Mouse (Mus musculus) forebrain, embryonic 13.5 days (tissue): ENCODE results near the gene Scarb2. TPM values are rescaled to one million over a fixed set of nuclear protein-coding genes. Genes with fewer than 3 reads are reported as not detected.

ENCODE experiments used
- ATAC-seq: fragments of 200-750 bp; cut with Nextera tagmentation; 2 replicates; pipeline ENCODE4 v1.8.0; 2017
- H3K27ac ChIP-seq: fragments of 300-500 bp; sonication (generic); 2 replicates; pipeline ENCODE4 v1.5.1; 2015; ENCODE audit warnings: inconsistent platforms, mild to moderate bottlenecking, moderate library complexity
- H3K27me3 ChIP-seq: fragments of 300-500 bp; sonication (generic); 2 replicates; pipeline ENCODE4 v1.6.1; 2015; ENCODE audit warnings: mild to moderate bottlenecking, inconsistent platforms
- H3K36me3 ChIP-seq: fragments of 300-500 bp; sonication (generic); 2 replicates; pipeline ENCODE4 v1.6.1; 2015; ENCODE audit warnings: mild to moderate bottlenecking, inconsistent platforms; ENCODE audit not compliant: poor library complexity, severe bottlenecking
- H3K4me1 ChIP-seq: fragments of 300-500 bp; sonication (generic); 2 replicates; pipeline ENCODE4 v1.6.1; 2015; ENCODE audit warnings: inconsistent platforms
- H3K4me2 ChIP-seq: fragments of 300-500 bp; sonication (generic); 2 replicates; pipeline ENCODE4 v1.6.1; 2015; ENCODE audit warnings: inconsistent platforms, mild to moderate bottlenecking, moderate library complexity
- H3K4me3 ChIP-seq: fragments of 300-500 bp; sonication (generic); 2 replicates; pipeline ENCODE4 v1.5.1; 2015; ENCODE audit warnings: mild to moderate bottlenecking, inconsistent platforms
- H3K9ac ChIP-seq: fragments of 300-500 bp; sonication (generic); 2 replicates; pipeline ENCODE4 v1.6.1; 2015; ENCODE audit warnings: mild to moderate bottlenecking, inconsistent platforms
- H3K9me3 ChIP-seq: fragments of 300-500 bp; sonication (generic); replicated peaks from 2 replicates; pipeline ENCODE4 v1.6.1; 2016; ENCODE audit warnings: inconsistent platforms
- whole genome bisulfite sequencing: fragments of 180-500 bp; shearing (Covaris S2); methylation state at CpG from one replicate; pipeline ENCODE4 v1.1.7; 2015; 5-methylcytosine and 5-hydroxymethylcytosine counted together
- polyA plus RNA-seq: library from polyadenylated mRNA; unstranded; fragments of >200 nt; fragmentation: Nextera tagmentation; extraction: Ambion mirVana; gene quantifications from 2 replicates; pipeline ENCODE4 v1.2.1, GENCODE M21; 2015

Scarb2 gene
- polyA plus RNA-seq, 1 experiment from 2014 or later: 19.5 TPM

GRCm38 (mm10) chr5:92506301-92506729, 318 bp downstream of the Scarb2 start:
- peak overlapping the region; percentile 97; the same call in 1 of the 2 replicates for H3K9ac ChIP-seq
- 0 out of 2 replicates have a peak, but pooled peaks cover under 1% of the 10 kb centered on the region for H3K36me3 ChIP-seq
- 31% methylated on average over 4 of the region's 4 CpGs for WGBS
- H3K4me3 ChIP-seq: peak overlapping the region; percentile 87
- peak overlapping the region; percentile 100 for H3K27ac ChIP-seq
- no peaks in the 10 kb centered on the region for H3K27me3 ChIP-seq
- H3K4me1 ChIP-seq: peaks cover 27% of the 10 kb centered on the region
- no peaks in the 10 kb centered on the region for H3K9me3 ChIP-seq
- H3K4me2 ChIP-seq: peak overlapping the region; percentile 68
- ATAC-seq: no peak

GRCm38 (mm10) chr5:92505402-92505865, 1.2 kb downstream of the Scarb2 start:
- Histone ChIP-seq H3K27ac (peak overlapping the region; percentile 100), H3K27me3 (no peaks in the 10 kb centered on the region), H3K4me1 (peaks cover 27% of the 10 kb centered on the region), H3K9ac (peak overlapping the region; percentile 97), H3K4me2 (peak overlapping the region; percentile 68), H3K4me3 (peak overlapping the region; percentile 87), H3K36me3 (0 out of 2 replicates have a peak, but pooled peaks cover 3% of the 10 kb centered on the region), H3K9me3 (no peaks in the 10 kb centered on the region)
- ATAC-seq: peak; percentile 97
- under 1% methylated on average over 47 of the region's 48 CpGs for WGBS

- peaks cover 32% of the 10 kb centered on the region for H3K4me1 ChIP-seq
- peak overlapping the region; percentile 68 for H3K4me2 ChIP-seq
- H3K27me3 ChIP-seq: no peaks in the 10 kb centered on the region
- peak overlapping the region; percentile 97 for H3K9ac ChIP-seq
- ATAC-seq: peak; percentile 87
- peak overlapping the region; percentile 100 for H3K27ac ChIP-seq
- H3K4me3 ChIP-seq: peak overlapping the region; percentile 87
- H3K9me3 ChIP-seq: no peaks in the 10 kb centered on the region
- H3K36me3 ChIP-seq: 0 out of 2 replicates have a peak, but pooled peaks cover 3% of the 10 kb centered on the region
- WGBS: under 1% methylated on average over 35 of the region's 35 CpGs
Observed at GRCm38 (mm10) chr5:92504676-92505400, 1.8 kb downstream of the Scarb2 start.

- Histone ChIP-seq H3K27me3 (no peaks in the 10 kb centered on the region), H3K27ac (peak overlapping the region; percentile 100), H3K4me2 (peak overlapping the region; percentile 68), H3K9ac (peak overlapping the region; percentile 97), H3K36me3 (0 out of 2 replicates have a peak, but pooled peaks cover 3% of the 10 kb centered on the region), H3K4me1 (peaks cover 39% of the 10 kb centered on the region), H3K4me3 (peak overlapping the region; percentile 87), H3K9me3 (no peaks in the 10 kb centered on the region)
- ATAC-seq: no peak
- 9% methylated on average over 7 of the region's 7 CpGs for WGBS
Observed at GRCm38 (mm10) chr5:92503856-92504618, 2.6 kb downstream of the Scarb2 start.

- Histone ChIP-seq H3K9me3 (no peaks in the 10 kb centered on the region), H3K27ac (peak overlapping the region; percentile 100), H3K4me3 (peak overlapping the region; percentile 87), H3K9ac (peak overlapping the region; percentile 97), H3K27me3 (no peaks in the 10 kb centered on the region), H3K4me2 (peak overlapping the region; percentile 68), H3K36me3 (0 out of 2 replicates have a peak, but pooled peaks cover 3% of the 10 kb centered on the region), H3K4me1 (peaks cover 45% of the 10 kb centered on the region)
- ATAC-seq: no peak
- 62% methylated on average over 9 of the region's 9 CpGs for WGBS
Observed at GRCm38 (mm10) chr5:92503356-92503847, 3.2 kb downstream of the Scarb2 start.

- H3K36me3 ChIP-seq: 0 out of 2 replicates have a peak, but pooled peaks cover 3% of the 10 kb centered on the region
- peaks cover 54% of the 10 kb centered on the region for H3K4me1 ChIP-seq
- no peaks in the 10 kb centered on the region for H3K27me3 ChIP-seq
- H3K27ac ChIP-seq: peak overlapping the region; percentile 65; the same call in 1 of the 2 replicates
- 62% methylated on average over 3 of the region's 3 CpGs for WGBS
- no peak overlapping the region for H3K9ac ChIP-seq
- H3K9me3 ChIP-seq: no peaks in the 10 kb centered on the region
- H3K4me2 ChIP-seq: no peak overlapping the region
- no peak overlapping the region for H3K4me3 ChIP-seq
- ATAC-seq: no peak
Observed at GRCm38 (mm10) chr5:92499378-92499777, 7.3 kb downstream of the Scarb2 start.

- H3K9me3 ChIP-seq: no peaks in the 10 kb centered on the region
- H3K4me2 ChIP-seq: no peak overlapping the region
- ATAC-seq: peak; percentile 65
- H3K27ac ChIP-seq: peak overlapping the region; percentile 65
- H3K4me1 ChIP-seq: peaks cover 47% of the 10 kb centered on the region
- H3K9ac ChIP-seq: no peak overlapping the region
- WGBS: 52% methylated on average over 5 of the region's 5 CpGs
- no peaks in the 10 kb centered on the region for H3K27me3 ChIP-seq
- H3K36me3 ChIP-seq: 0 out of 2 replicates have a peak, but pooled peaks cover 3% of the 10 kb centered on the region
- H3K4me3 ChIP-seq: no peak overlapping the region
Observed at GRCm38 (mm10) chr5:92498661-92499060, 8.0 kb downstream of the Scarb2 start.

GRCm38 (mm10) chr5:92498225-92498624, 8.4 kb downstream of the Scarb2 start:
- H3K4me3 ChIP-seq: no peak overlapping the region
- peak overlapping the region; percentile 65; the same call in 1 of the 2 replicates for H3K27ac ChIP-seq
- H3K4me2 ChIP-seq: no peak overlapping the region
- ATAC-seq: peak; percentile 33; the same call in 1 of the 2 replicates
- peaks cover 43% of the 10 kb centered on the region for H3K4me1 ChIP-seq
- no peak overlapping the region for H3K9ac ChIP-seq
- 0 out of 2 replicates have a peak, but pooled peaks cover 3% of the 10 kb centered on the region for H3K36me3 ChIP-seq
- H3K9me3 ChIP-seq: no peaks in the 10 kb centered on the region
- no peaks in the 10 kb centered on the region for H3K27me3 ChIP-seq
- 96% methylated on average over 3 of the region's 3 CpGs for WGBS

- Histone ChIP-seq H3K27me3 (no peaks in the 10 kb centered on the region), H3K27ac (no peak overlapping the region), H3K9ac (peak overlapping the region; percentile 21; the same call in 1 of the 2 replicates), H3K4me1 (peaks cover 36% of the 10 kb centered on the region), H3K4me3 (no peak overlapping the region), H3K4me2 (no peak overlapping the region), H3K9me3 (no peaks in the 10 kb centered on the region), H3K36me3 (no peaks in the 10 kb centered on the region)
- 93% methylated on average over 7 of the region's 7 CpGs for WGBS
- no peak for ATAC-seq
Observed at GRCm38 (mm10) chr5:92495771-92496409, 10.7 kb downstream of the Scarb2 start.

- ATAC-seq: no peak
- WGBS: 63% methylated on average over 4 of the region's 4 CpGs
Observed at GRCm38 (mm10) chr5:92495291-92495690, 11.3 kb downstream of the Scarb2 start.

GRCm38 (mm10) chr5:92493423-92493822, 13.2 kb downstream of the Scarb2 start:
- Histone ChIP-seq H3K4me2 (no peak overlapping the region), H3K27ac (no peak overlapping the region), H3K27me3 (no peaks in the 10 kb centered on the region), H3K9me3 (no peaks in the 10 kb centered on the region), H3K4me1 (peaks cover 23% of the 10 kb centered on the region), H3K36me3 (no peaks in the 10 kb centered on the region), H3K9ac (no peak overlapping the region), H3K4me3 (no peak overlapping the region)
- WGBS: 68% methylated on average over 7 of the region's 7 CpGs
- no peak for ATAC-seq

More at GRCm38 (mm10) chr5:92495291-92495690, 11.3 kb downstream of the Scarb2 start:
- Histone ChIP-seq H3K4me3 (no peak overlapping the region), H3K9ac (peak overlapping the region; percentile 21; the same call in 1 of the 2 replicates), H3K27ac (no peak overlapping the region), H3K27me3 (no peaks in the 10 kb centered on the region), H3K4me2 (no peak overlapping the region), H3K4me1 (peaks cover 35% of the 10 kb centered on the region), H3K9me3 (no peaks in the 10 kb centered on the region), H3K36me3 (no peaks in the 10 kb centered on the region)
